22 mouse cellular contexts compared by ENCODE assay signal in genomic region chr5:112534146-112534545, GRCm38 (mm10). TPM values are rescaled to one million over a fixed set of nuclear protein-coding genes. Genes with fewer than 3 reads are reported as not detected.
"Had no signal": no experiment of that assay in that cellular context is flagged by ENCODE, and none has a peak within 500 bp of the region (broad histone marks: within the 10 kb centered on the region; RNA-seq: fewer than 3 reads in every experiment).

No protein-coding gene starts in this region.

- H3K9ac ChIP-seq: intestine, embryonic 15.5 days; kidney, embryonic 15.5 days; liver, embryonic 13.5 days; neural tube, embryonic 12.5 days had no signal

- ATAC-seq: intestine, embryonic 15.5 days had no signal

- H3K27ac ChIP-seq: intestine, embryonic 15.5 days; kidney, embryonic 15.5 days; left cerebral cortex, adult 2 months; liver, embryonic 13.5 days; neural tube, embryonic 12.5 days had no signal

- H3K27me3 ChIP-seq: intestine, embryonic 15.5 days had no signal

- H3K9me3 ChIP-seq: intestine, embryonic 15.5 days had no signal

- H3K4me3 ChIP-seq: intestine, embryonic 15.5 days; kidney, embryonic 15.5 days; left cerebral cortex, adult 2 months; liver, embryonic 13.5 days; neural tube, embryonic 12.5 days had no signal

- H3K4me2 ChIP-seq: intestine, embryonic 15.5 days; kidney, embryonic 15.5 days; liver, embryonic 13.5 days; neural tube, embryonic 12.5 days had no signal

- H3K36me3 ChIP-seq: intestine, embryonic 15.5 days; kidney, embryonic 15.5 days; liver, embryonic 13.5 days; neural tube, embryonic 12.5 days had no signal

- H3K4me1 ChIP-seq: intestine, embryonic 15.5 days; liver, embryonic 13.5 days had no signal

- DNase-seq: kidney, adult 11 months; kidney, adult 8-10 months; kidney, postnatal 10 days; kidney, postnatal 36 days; liver, embryonic 13.5 days; lung, adult 2 months; lung, postnatal 14 days; lung, postnatal 4 days; midbrain, embryonic 14.5 days; retina, postnatal 1 day; right cerebral cortex, postnatal 25 days; thymus, adult 18-20 months; thymus, postnatal 14 days; thymus, postnatal 4 days had no signal

RNA-seq across cellular contexts. Expression of gene Sez6l, which starts 42.8 kb away (rescaled TPM):
- total RNA-seq: megakaryocyte progenitor cell, adult 5-6 weeks; megakaryocyte-erythroid progenitor cell, adult 5-6 weeks; neutrophil, adult 5-6 weeks had no signal
- polyA plus RNA-seq: liver, adult 2 months had no signal
